Mouse (Mus musculus) embryonic fibroblast, embryonic 13.5 days (primary cell): Measurements from ENCODE around the gene Lag3.
"Not testable (repeated sequence)": the region's sequence is repeated elsewhere in the genome, so short reads cannot be mapped to it uniquely, and the experiment has no call there.

Experiments
- CTCF ChIP-seq: IDR thresholded peaks from 2 replicates; pipeline ENCODE4 v1.5.1; 2011; ENCODE audit warnings: mild to moderate bottlenecking, control low read depth, low read length, moderate library complexity, borderline replicate concordance; ENCODE audit not compliant: insufficient read depth
- POLR2A ChIP-seq: IDR thresholded peaks from 2 replicates; pipeline ENCODE4 v1.6.1; 2011; ENCODE audit warnings: low read depth, mild to moderate bottlenecking, control low read depth, low read length, moderate library complexity

GRCm38 (mm10) chr6:124894113-124894512 lies 17.4 kb downstream of the Lag3 start:
- not testable (repeated sequence) for TF ChIP-seq CTCF, POLR2A
